Mouse (Mus musculus) brain, embryonic 14.5 days (tissue): ENCODE results near the gene Ttc30a1.

Source experiments
- CTCF ChIP-seq: fragments of 200-500 bp; IDR thresholded peaks from 2 replicates; pipeline ENCODE4 v1.5.1; 2012; ENCODE audit warnings: inconsistent platforms, mild to moderate bottlenecking, moderate library complexity, borderline replicate concordance; ENCODE audit not compliant: insufficient read depth, insufficient read length; ENCODE audit errors: extremely low read depth
- POLR2A ChIP-seq: fragments of 200-500 bp; IDR thresholded peaks from 2 replicates; pipeline ENCODE4 v1.6.1; 2012; ENCODE audit warnings: mild to moderate bottlenecking, inconsistent platforms, borderline replicate concordance; ENCODE audit not compliant: poor library complexity, insufficient read depth, insufficient read length, severe bottlenecking; ENCODE audit errors: extremely low read depth

- TF ChIP-seq CTCF = peak; percentile 54; the same call in 1 of the 2 replicates
- no peak for TF ChIP-seq POLR2A
Measured at GRCm38 (mm10) chr2:76001392-76001791, 19.6 kb upstream of the Ttc30a1 start.
